In the genomic region with DNA sequence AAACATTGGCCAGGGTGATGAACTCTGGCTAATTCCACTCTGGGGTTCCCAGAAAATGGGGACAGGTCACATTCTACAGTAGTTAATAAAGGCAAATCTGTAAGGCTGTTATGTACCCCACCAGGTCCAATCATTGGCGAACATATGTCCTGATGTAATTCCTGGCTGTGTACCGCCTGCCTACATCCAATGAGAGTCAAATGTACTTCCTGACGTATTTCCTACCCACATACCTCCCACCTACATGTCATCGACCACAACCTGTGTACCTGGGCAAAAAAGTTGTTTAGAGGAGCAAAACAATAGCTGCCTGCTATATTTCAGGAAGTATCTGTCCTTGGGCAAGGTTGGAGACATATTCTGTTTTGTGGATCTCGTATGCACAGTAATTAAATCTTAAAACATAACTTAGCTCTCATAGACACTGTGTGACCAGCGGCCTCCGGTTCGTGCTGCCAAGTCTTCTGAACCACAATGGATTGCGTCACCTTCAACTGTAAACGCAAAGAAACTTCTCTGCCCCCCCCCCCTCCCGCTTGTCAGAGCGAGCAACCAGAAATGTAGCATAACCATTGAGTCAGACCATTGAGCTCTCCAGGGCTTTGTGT, we compare ENCODE assay signal across 11 mouse cellular contexts.
DNase-seq lines count a peak whose midpoint lies in the region; ATAC-seq lines count a peak whose summit lies in the region.
"Had no signal": no experiment of that assay in that cellular context is flagged by ENCODE, and none has a peak within 500 bp of the region (broad histone marks: within the 10 kb centered on the region; RNA-seq: fewer than 3 reads in every experiment).

No protein-coding gene starts in this region.

- peak; percentile 33 for ATAC-seq in CD4-positive, CD25-positive, alpha-beta regulatory T cell, adult 4 months
- peak; percentile 57 for ATAC-seq in megakaryocyte, adult 5-6 weeks (ENCODE audit: poor library complexity, severe bottlenecking)

- DNase-seq in 416B (ENCODE audit: low read depth) = peak; percentile 94
- DNase-seq in induced T-regulatory cell, adult 2 months (ENCODE audit: low read depth) = peak; percentile 24
- no peak for DNase-seq in kidney, postnatal 4 days
- no peak for DNase-seq in c-Kit-positive CD71-positive TER-119-positive erythroid progenitor cells, embryonic 14.5 days (ENCODE audit: low spot score)
- DNase-seq in Muller cell, postnatal 12 days (ENCODE audit: inconsistent ontology term) = no peak
- DNase-seq: cerebellum, adult 9-10 months; heart, adult 2 months; retina, postnatal 1 day; thymus, adult 2 months had no signal

Comparison
In these comparisons a context has a peak if more than half of its experiments do, and no peak if none do; other contexts are left out.
1. DNase-seq: peak in 416B (single experiment) and induced T-regulatory cell, adult 2 months (single experiment); none in kidney, postnatal 4 days (0 of 2), c-Kit-positive CD71-positive TER-119-positive erythroid progenitor cells, embryonic 14.5 days (single experiment) and Muller cell, postnatal 12 days (single experiment).